Mouse (Mus musculus): ENCODE results near the gene Arih1. TPM values are rescaled to one million over a fixed set of nuclear protein-coding genes. Genes with fewer than 3 reads are reported as not detected.
A peak's percentile ranks its signal among the peaks of the same experiment; 100 is the strongest.
"Not testable (repeated sequence)": the region's sequence is repeated elsewhere in the genome, so short reads cannot be mapped to it uniquely, and the experiment has no call there.

Gene Arih1
- polyA plus RNA-seq, 1 experiment from 2014 or later: 14.0 TPM

GRCm38 (mm10) chr9:59369646-59370045, 116.8 kb downstream of the Arih1 start:
- peaks cover 19% of the 10 kb centered on the region for H3K9me3 ChIP-seq
- no peak overlapping the region for H3K4me2 ChIP-seq
- no peaks in the 10 kb centered on the region for H3K36me3 ChIP-seq
- H3K4me3 ChIP-seq: no peak overlapping the region
- ATAC-seq (ENCODE audit: extremely low read depth, insufficient number of reproducible peaks, low FRiP score, low TSS enrichment): no peak
- H3K9ac ChIP-seq: no peak overlapping the region
- no peak overlapping the region for H3K27ac ChIP-seq (replicated peaks)
- H3K4me1 ChIP-seq: no peaks in the 10 kb centered on the region
- 82% methylated on average over 9 of the region's 9 CpGs for WGBS
- H3K27me3 ChIP-seq (replicated peaks): no peaks in the 10 kb centered on the region

GRCm38 (mm10) chr9:59369220-59369619, 117.2 kb downstream of the Arih1 start:
- Histone ChIP-seq H3K36me3 (no peaks in the 10 kb centered on the region), H3K4me3 (no peak overlapping the region), H3K9me3 (peaks cover 17% of the 10 kb centered on the region), H3K27ac (replicated peaks) (no peak overlapping the region), H3K27me3 (replicated peaks) (no peaks in the 10 kb centered on the region), H3K9ac (no peak overlapping the region), H3K4me1 (no peaks in the 10 kb centered on the region), H3K4me2 (no peak overlapping the region)
- no peak for ATAC-seq (ENCODE audit: extremely low read depth, insufficient number of reproducible peaks, low FRiP score, low TSS enrichment)
- 55% methylated on average over 5 of the region's 5 CpGs for WGBS

- ATAC-seq (ENCODE audit: extremely low read depth, insufficient number of reproducible peaks, low FRiP score, low TSS enrichment); H3K9ac ChIP-seq; H3K27ac ChIP-seq (replicated peaks); H3K4me3 ChIP-seq; H3K4me1 ChIP-seq; H3K36me3 ChIP-seq; H3K9me3 ChIP-seq; H3K4me2 ChIP-seq; H3K27me3 ChIP-seq (replicated peaks): not testable (repeated sequence)
- 64% methylated on average over 3 of the region's 3 CpGs for WGBS
These were observed 125.9 kb downstream of the Arih1 start for GRCm38 (mm10) chr9:59360487-59360886.

GRCm38 (mm10) chr9:59358041-59358440, 128.4 kb downstream of the Arih1 start:
- not testable (repeated sequence) for H3K9ac ChIP-seq; ATAC-seq (ENCODE audit: extremely low read depth, insufficient number of reproducible peaks, low FRiP score, low TSS enrichment); H3K4me2 ChIP-seq; H3K27ac ChIP-seq (replicated peaks); H3K36me3 ChIP-seq; H3K27me3 ChIP-seq (replicated peaks); H3K9me3 ChIP-seq; H3K4me1 ChIP-seq; H3K4me3 ChIP-seq
- WGBS: 51% methylated on average over 1 of the region's 1 CpGs

GRCm38 (mm10) chr9:59353253-59353639, 133.2 kb downstream of the Arih1 start, which contains the start of gene Bbs4:
Gene Bbs4 (minus strand): TSS chr9:59353508.
- under 1% methylated on average over 23 of the region's 32 CpGs for WGBS

GRCm38 (mm10) chr9:59352586-59353252, 133.7 kb downstream of the Arih1 start:
- Histone ChIP-seq H3K36me3 (no peaks in the 10 kb centered on the region), H3K27ac (replicated peaks) (peak overlapping the region; percentile 82), H3K27me3 (replicated peaks) (no peaks in the 10 kb centered on the region), H3K4me3 (peak overlapping the region; percentile 72), H3K4me1 (peaks cover 9% of the 10 kb centered on the region), H3K9me3 (no peaks in the 10 kb centered on the region), H3K9ac (peak overlapping the region; percentile 85), H3K4me2 (peak overlapping the region; percentile 76)
- no peak for ATAC-seq (ENCODE audit: extremely low read depth, insufficient number of reproducible peaks, low FRiP score, low TSS enrichment)
- 16% methylated on average over 14 of the region's 15 CpGs for WGBS

More at GRCm38 (mm10) chr9:59353253-59353639, 133.2 kb downstream of the Arih1 start, which contains the start of gene Bbs4:
- Histone ChIP-seq H3K4me3 (peak within 1 kb of the TSS; percentile 72), H3K27me3 (replicated peaks) (no peaks in the 10 kb centered on the region), H3K4me2 (peak within 1 kb of the TSS; percentile 76), H3K36me3 (no peaks in the 10 kb centered on the region), H3K9ac (peak within 1 kb of the TSS; percentile 85), H3K9me3 (no peaks in the 10 kb centered on the region), H3K27ac (replicated peaks) (peak within 1 kb of the TSS; percentile 82), H3K4me1 (peaks cover 9% of the 10 kb centered on the region)
- peak; percentile 88 for ATAC-seq (ENCODE audit: extremely low read depth, insufficient number of reproducible peaks, low FRiP score, low TSS enrichment)

- WGBS: 49% methylated on average over 2 of the region's 2 CpGs
- no peaks in the 10 kb centered on the region for H3K4me1 ChIP-seq
These were observed 140.2 kb downstream of the Arih1 start for GRCm38 (mm10) chr9:59346176-59346575.

GRCm38 (mm10) chr9:59340002-59340401, 146.4 kb downstream of the Arih1 start:
- peaks cover 35% of the 10 kb centered on the region for H3K36me3 ChIP-seq
- no peak for ATAC-seq (ENCODE audit: extremely low read depth, insufficient number of reproducible peaks, low FRiP score, low TSS enrichment)

More at GRCm38 (mm10) chr9:59346176-59346575, 140.2 kb downstream of the Arih1 start:
- Histone ChIP-seq H3K4me2 (no peak overlapping the region), H3K9ac (no peak overlapping the region), H3K27me3 (replicated peaks) (no peaks in the 10 kb centered on the region), H3K36me3 (peaks cover 18% of the 10 kb centered on the region), H3K27ac (replicated peaks) (no peak overlapping the region), H3K9me3 (no peaks in the 10 kb centered on the region), H3K4me3 (no peak overlapping the region)
- no peak for ATAC-seq (ENCODE audit: extremely low read depth, insufficient number of reproducible peaks, low FRiP score, low TSS enrichment)

GRCm38 (mm10) chr9:59339107-59339506, 147.3 kb downstream of the Arih1 start:
- Histone ChIP-seq H3K9ac (no peak overlapping the region), H3K36me3 (peaks cover 35% of the 10 kb centered on the region), H3K4me1 (no peaks in the 10 kb centered on the region), H3K4me3 (no peak overlapping the region), H3K9me3 (no peaks in the 10 kb centered on the region), H3K4me2 (no peak overlapping the region), H3K27me3 (replicated peaks) (no peaks in the 10 kb centered on the region), H3K27ac (replicated peaks) (no peak overlapping the region)
- no peak for ATAC-seq (ENCODE audit: extremely low read depth, insufficient number of reproducible peaks, low FRiP score, low TSS enrichment)
- WGBS: 72% methylated on average over 5 of the region's 5 CpGs

More at GRCm38 (mm10) chr9:59340002-59340401, 146.4 kb downstream of the Arih1 start:
- Histone ChIP-seq H3K4me3 (no peak overlapping the region), H3K27ac (replicated peaks) (no peak overlapping the region), H3K4me2 (no peak overlapping the region), H3K9ac (no peak overlapping the region), H3K27me3 (replicated peaks) (no peaks in the 10 kb centered on the region), H3K4me1 (no peaks in the 10 kb centered on the region), H3K9me3 (no peaks in the 10 kb centered on the region)
- WGBS: 75% methylated on average over 9 of the region's 9 CpGs

- Histone ChIP-seq H3K4me1 (no peaks in the 10 kb centered on the region), H3K27me3 (replicated peaks) (no peaks in the 10 kb centered on the region), H3K4me3 (no peak overlapping the region), H3K9ac (no peak overlapping the region), H3K27ac (replicated peaks) (no peak overlapping the region), H3K36me3 (peaks cover 36% of the 10 kb centered on the region), H3K9me3 (no peaks in the 10 kb centered on the region), H3K4me2 (no peak overlapping the region)
- whole genome bisulfite sequencing: 74% methylated on average over 5 of the region's 5 CpGs
- no peak for ATAC-seq (ENCODE audit: extremely low read depth, insufficient number of reproducible peaks, low FRiP score, low TSS enrichment)
These were observed 148.0 kb downstream of the Arih1 start for GRCm38 (mm10) chr9:59338411-59338810.

Data from heart, embryonic 13.5 days (tissue).